Mouse (Mus musculus) retina, postnatal 7 days (tissue): Measurements from ENCODE around the gene Larp1.
"Not testable (repeated sequence)": the region's sequence is repeated elsewhere in the genome, so short reads cannot be mapped to it uniquely, and the experiment has no call there.

Experiments used
- DNase-seq: peaks from one replicate; pipeline ENCODE4 v3.0.0-alpha.2; 2012; ENCODE audit warnings: low read depth, low spot score

Gene Larp1

GRCm38 (mm10) chr11:58098366-58098720, 89.5 kb downstream of the Larp1 start:
- not testable (repeated sequence) for DNase-seq

- no peak for DNase-seq
These were observed 91.1 kb downstream of the Larp1 start for GRCm38 (mm10) chr11:58100006-58100405.

- DNase-seq = no peak
These were observed 92.4 kb downstream of the Larp1 start for GRCm38 (mm10) chr11:58101194-58101720.

GRCm38 (mm10) chr11:58102146-58102545, 93.3 kb downstream of the Larp1 start:
- DNase-seq = no peak

- DNase-seq = no peak
These were observed 93.9 kb downstream of the Larp1 start for GRCm38 (mm10) chr11:58102581-58103343.

GRCm38 (mm10) chr11:58103344-58103653, 94.4 kb downstream of the Larp1 start:
- DNase-seq = no peak

- DNase-seq = peak; percentile 98
These were observed 94.9 kb downstream of the Larp1 start, which contains the start of gene Cnot8 for GRCm38 (mm10) chr11:58103697-58104306. Cnot8 (plus strand) TSS chr11:58104153.

- no peak for DNase-seq
These were observed 95.5 kb downstream of the Larp1 start for GRCm38 (mm10) chr11:58104351-58104791.

- no peak for DNase-seq
These were observed 98.1 kb downstream of the Larp1 start for GRCm38 (mm10) chr11:58107009-58107408.

GRCm38 (mm10) chr11:58107664-58108337, 98.9 kb downstream of the Larp1 start:
- DNase-seq = no peak
